Mouse (Mus musculus): ENCODE measurements around the gene St6galnac6. TPM values are rescaled to one million over a fixed set of nuclear protein-coding genes. Genes with fewer than 3 reads are reported as not detected.

Gene St6galnac6
- total RNA-seq, 2 experiments from 2014 or later: 99.0 to 106 TPM

GRCm38 (mm10) chr2:32610610-32611229, 11.2 kb downstream of the St6galnac6 start:
- DNase-seq (ENCODE audit: low spot score in 2 of 2): no peak

GRCm38 (mm10) chr2:32612274-32612673, 12.8 kb downstream of the St6galnac6 start:
- DNase-seq (ENCODE audit: low spot score in 2 of 2): no peak

GRCm38 (mm10) chr2:32617109-32617508, 17.6 kb downstream of the St6galnac6 start:
- DNase-seq (ENCODE audit: low spot score in 2 of 2): no peak

GRCm38 (mm10) chr2:32617601-32618000, 18.1 kb downstream of the St6galnac6 start:
- no peak for DNase-seq (ENCODE audit: low spot score in 2 of 2)

- DNase-seq (ENCODE audit: low spot score in 2 of 2): no peak
Measured at GRCm38 (mm10) chr2:32618051-32618450, 18.5 kb downstream of the St6galnac6 start.

- no peak for DNase-seq (ENCODE audit: low spot score in 2 of 2)
Measured at GRCm38 (mm10) chr2:32620682-32621516, 21.4 kb downstream of the St6galnac6 start.

- DNase-seq (ENCODE audit: low spot score in 2 of 2): no peak
Measured at GRCm38 (mm10) chr2:32621517-32621859, 22.0 kb downstream of the St6galnac6 start, which contains the start of gene Ak1. TSS of gene Ak1 (plus strand) at chr2:32621758.

- no peak for DNase-seq (ENCODE audit: low spot score in 2 of 2)
Measured at GRCm38 (mm10) chr2:32624111-32624748, 24.7 kb downstream of the St6galnac6 start.

- peak; percentile 80 to 87 for DNase-seq (ENCODE audit: low spot score in 2 of 2)
Measured at GRCm38 (mm10) chr2:32625212-32625872, 25.8 kb downstream of the St6galnac6 start.

GRCm38 (mm10) chr2:32625873-32626694, 26.6 kb downstream of the St6galnac6 start:
- DNase-seq (ENCODE audit: low spot score in 2 of 2): peak in 1 of 2 experiments; percentile 41

GRCm38 (mm10) chr2:32627266-32628043, 27.9 kb downstream of the St6galnac6 start:
- DNase-seq (ENCODE audit: low spot score in 2 of 2): no peak

GRCm38 (mm10) chr2:32628044-32628550, 28.6 kb downstream of the St6galnac6 start:
- no peak for DNase-seq (ENCODE audit: low spot score in 2 of 2)

GRCm38 (mm10) chr2:32628729-32629128, 29.2 kb downstream of the St6galnac6 start:
- peak; percentile 64 to 83 for DNase-seq (ENCODE audit: low spot score in 2 of 2)

GRCm38 (mm10) chr2:32629276-32629976, 29.9 kb downstream of the St6galnac6 start:
- DNase-seq (ENCODE audit: low spot score in 2 of 2): peak; percentile 33 to 64

GRCm38 (mm10) chr2:32630036-32630435, 30.5 kb downstream of the St6galnac6 start:
- no peak for DNase-seq (ENCODE audit: low spot score in 2 of 2)

GRCm38 (mm10) chr2:32631046-32631445, 31.5 kb downstream of the St6galnac6 start:
- no peak for DNase-seq (ENCODE audit: low spot score in 2 of 2)

- DNase-seq (ENCODE audit: low spot score in 2 of 2): peak; percentile 71 to 82
Measured at GRCm38 (mm10) chr2:32631737-32632394, 32.4 kb downstream of the St6galnac6 start.

- DNase-seq (ENCODE audit: low spot score in 2 of 2): no peak
Measured at GRCm38 (mm10) chr2:32633660-32634059, 34.2 kb downstream of the St6galnac6 start.

All from layer of hippocampus, postnatal 14 days (tissue).